Mouse (Mus musculus) embryonic facial prominence, embryonic 10.5 days (tissue): ENCODE measurements at regions not wholly inside any gene's neighbourhood (a gene's known extent, or its start where the extent isn't known, plus 50 kb on each side); places are given as distances from the start of the nearest gene placed in this dataset.

Experiments
- DNase-seq: peaks from one replicate; pipeline ENCODE4 v3.0.0-alpha.2; 2017; ENCODE audit warnings: low spot score
- H3K27ac ChIP-seq: fragments of 300-500 bp; sonication (generic); replicated peaks from 2 replicates; pipeline ENCODE4 v1.5.1; 2016; ENCODE audit warnings: mild to moderate bottlenecking
- H3K27me3 ChIP-seq: fragments of 300-500 bp; sonication (generic); replicated peaks from 2 replicates; pipeline ENCODE4 v1.6.1; 2016; ENCODE audit warnings: low read depth, mild to moderate bottlenecking; ENCODE audit not compliant: poor library complexity, severe bottlenecking
- H3K36me3 ChIP-seq: fragments of 300-500 bp; sonication (generic); replicated peaks from 2 replicates; pipeline ENCODE4 v1.6.1; 2016; ENCODE audit warnings: mild to moderate bottlenecking, moderate library complexity
- H3K4me1 ChIP-seq: fragments of 300-500 bp; sonication (generic); 2 replicates; pipeline ENCODE4 v1.6.1; 2016
- H3K4me3 ChIP-seq: fragments of 300-500 bp; sonication (generic); 2 replicates; pipeline ENCODE4 v1.5.1; 2016; ENCODE audit warnings: mild to moderate bottlenecking, moderate library complexity
- H3K9me3 ChIP-seq: fragments of 300-500 bp; sonication (generic); 2 replicates; pipeline ENCODE4 v1.6.1; 2016; ENCODE audit warnings: mild to moderate bottlenecking
- WGBS: fragments of 180-500 bp; shearing (Covaris S2); methylation state at CpG from one replicate; pipeline ENCODE4 v1.1.7; 2016; 5-methylcytosine and 5-hydroxymethylcytosine counted together

- Histone ChIP-seq H3K27ac (no peak overlapping the region), H3K4me3 (no peak overlapping the region), H3K27me3 (no peaks in the 10 kb centered on the region; the same call in 1 of the 2 replicates), H3K4me1 (no peaks in the 10 kb centered on the region), H3K36me3 (no peaks in the 10 kb centered on the region), H3K9me3 (no peaks in the 10 kb centered on the region)
- 61% methylated on average over 6 of the region's 6 CpGs for WGBS
- no peak for DNase-seq
Measured at GRCm38 (mm10) chr16:92915651-92916050, 89.7 kb upstream of the Runx1 start.

- WGBS = 93% methylated on average over 4 of the region's 4 CpGs
- H3K9me3 ChIP-seq = no peaks in the 10 kb centered on the region
- H3K27ac ChIP-seq = no peak overlapping the region
- no peaks in the 10 kb centered on the region for H3K27me3 ChIP-seq
- no peak for DNase-seq
- no peaks in the 10 kb centered on the region for H3K36me3 ChIP-seq
- peaks cover 3% of the 10 kb centered on the region; the same call in 1 of the 2 replicates for H3K4me1 ChIP-seq
- H3K4me3 ChIP-seq = no peak overlapping the region
Measured at GRCm38 (mm10) chr16:92906873-92907272, 80.9 kb upstream of the Runx1 start.

- H3K27ac ChIP-seq = no peak overlapping the region
- H3K4me3 ChIP-seq = no peak overlapping the region
- no peak for DNase-seq
- 94% methylated on average over 6 of the region's 6 CpGs for WGBS
- H3K4me1 ChIP-seq = peaks cover 3% of the 10 kb centered on the region; the same call in 1 of the 2 replicates
- no peaks in the 10 kb centered on the region for H3K36me3 ChIP-seq
- no peaks in the 10 kb centered on the region for H3K27me3 ChIP-seq
- H3K9me3 ChIP-seq = no peaks in the 10 kb centered on the region
Measured at GRCm38 (mm10) chr16:92905626-92906025, 79.7 kb upstream of the Runx1 start.

- no peak for DNase-seq
- no peak overlapping the region for H3K27ac ChIP-seq
- peaks cover 3% of the 10 kb centered on the region; the same call in 1 of the 2 replicates for H3K4me1 ChIP-seq
- 77% methylated on average over 9 of the region's 9 CpGs for WGBS
- H3K27me3 ChIP-seq = no peaks in the 10 kb centered on the region
- H3K4me3 ChIP-seq = no peak overlapping the region
- no peaks in the 10 kb centered on the region for H3K9me3 ChIP-seq
- H3K36me3 ChIP-seq = no peaks in the 10 kb centered on the region
Measured at GRCm38 (mm10) chr16:92903892-92904473, 78.0 kb upstream of the Runx1 start.

- Histone ChIP-seq H3K9me3 (no peaks in the 10 kb centered on the region), H3K4me3 (no peak overlapping the region), H3K27me3 (no peaks in the 10 kb centered on the region), H3K36me3 (no peaks in the 10 kb centered on the region), H3K27ac (no peak overlapping the region), H3K4me1 (peaks cover 3% of the 10 kb centered on the region; the same call in 1 of the 2 replicates)
- WGBS = 91% methylated on average over 7 of the region's 7 CpGs
- no peak for DNase-seq
Measured at GRCm38 (mm10) chr16:92903486-92903885, 77.5 kb upstream of the Runx1 start.

- H3K9me3 ChIP-seq = no peaks in the 10 kb centered on the region
- H3K27me3 ChIP-seq = no peaks in the 10 kb centered on the region
- no peaks in the 10 kb centered on the region for H3K36me3 ChIP-seq
- WGBS = 70% methylated on average over 1 of the region's 1 CpGs
- no peak for DNase-seq
- no peak overlapping the region for H3K27ac ChIP-seq
- H3K4me1 ChIP-seq = peaks cover 3% of the 10 kb centered on the region; the same call in 1 of the 2 replicates
- no peak overlapping the region for H3K4me3 ChIP-seq
Measured at GRCm38 (mm10) chr16:92899704-92900103, 73.8 kb upstream of the Runx1 start.

- Histone ChIP-seq H3K27ac (no peak overlapping the region), H3K27me3 (no peaks in the 10 kb centered on the region; the same call in 1 of the 2 replicates), H3K36me3 (no peaks in the 10 kb centered on the region), H3K4me1 (0 out of 2 replicates have a peak, but pooled peaks cover 4% of the 10 kb centered on the region), H3K4me3 (no peak overlapping the region), H3K9me3 (no peaks in the 10 kb centered on the region)
- DNase-seq = no peak
- WGBS = 60% methylated on average over 2 of the region's 2 CpGs
Measured at GRCm38 (mm10) chr16:92891741-92892140, 65.8 kb upstream of the Runx1 start.

- no peak overlapping the region for H3K27ac ChIP-seq
- WGBS = 84% methylated on average over 3 of the region's 3 CpGs
- 0 out of 2 replicates have a peak, but pooled peaks cover 4% of the 10 kb centered on the region for H3K4me1 ChIP-seq
- H3K9me3 ChIP-seq = no peaks in the 10 kb centered on the region
- H3K27me3 ChIP-seq = no peaks in the 10 kb centered on the region; the same call in 1 of the 2 replicates
- no peaks in the 10 kb centered on the region for H3K36me3 ChIP-seq
- H3K4me3 ChIP-seq = no peak overlapping the region
- no peak for DNase-seq
Measured at GRCm38 (mm10) chr16:92890713-92891112, 64.8 kb upstream of the Runx1 start.

GRCm38 (mm10) chr16:92889537-92889936 lies 63.6 kb upstream of the Runx1 start:
- WGBS = 94% methylated on average over 10 of the region's 10 CpGs
- no peaks in the 10 kb centered on the region for H3K36me3 ChIP-seq

GRCm38 (mm10) chr16:92886226-92886625 lies 60.3 kb upstream of the Runx1 start:
- Histone ChIP-seq H3K9me3 (no peaks in the 10 kb centered on the region), H3K27ac (no peak overlapping the region), H3K27me3 (peaks cover 3% of the 10 kb centered on the region; the same call in 1 of the 2 replicates), H3K36me3 (no peaks in the 10 kb centered on the region), H3K4me3 (no peak overlapping the region), H3K4me1 (peaks cover 17% of the 10 kb centered on the region)
- WGBS = 95% methylated on average over 3 of the region's 3 CpGs
- no peak for DNase-seq

More at GRCm38 (mm10) chr16:92889537-92889936, 63.6 kb upstream of the Runx1 start:
- Histone ChIP-seq H3K4me1 (peaks cover 8% of the 10 kb centered on the region), H3K4me3 (no peak overlapping the region), H3K27ac (no peak overlapping the region), H3K27me3 (no peaks in the 10 kb centered on the region; the same call in 1 of the 2 replicates), H3K9me3 (no peaks in the 10 kb centered on the region)
- DNase-seq = no peak

- WGBS = 40% methylated on average over 12 of the region's 12 CpGs
- 0 out of 2 replicates have a peak, but pooled peaks cover 12% of the 10 kb centered on the region for H3K27me3 ChIP-seq
- peak; percentile 81 for DNase-seq
- H3K4me1 ChIP-seq = peaks cover 17% of the 10 kb centered on the region
- peak overlapping the region; percentile 55; the same call in 1 of the 2 replicates for H3K27ac ChIP-seq
- no peaks in the 10 kb centered on the region for H3K9me3 ChIP-seq
- peak overlapping the region; percentile 16; the same call in 1 of the 2 replicates for H3K4me3 ChIP-seq
- H3K36me3 ChIP-seq = no peaks in the 10 kb centered on the region
Measured at GRCm38 (mm10) chr16:92883821-92884272, 57.9 kb upstream of the Runx1 start.

GRCm38 (mm10) chr16:92880356-92881043 lies 54.6 kb upstream of the Runx1 start:
- Histone ChIP-seq H3K27ac (no peak overlapping the region), H3K4me3 (no peak overlapping the region), H3K27me3 (0 out of 2 replicates have a peak, but pooled peaks cover 12% of the 10 kb centered on the region), H3K36me3 (no peaks in the 10 kb centered on the region), H3K9me3 (no peaks in the 10 kb centered on the region), H3K4me1 (peaks cover 17% of the 10 kb centered on the region)
- no peak for DNase-seq
- 91% methylated on average over 3 of the region's 3 CpGs for WGBS

- no peak overlapping the region for H3K27ac ChIP-seq
- no peak overlapping the region for H3K4me3 ChIP-seq
- H3K4me1 ChIP-seq = no peaks in the 10 kb centered on the region
- 0 out of 2 replicates have a peak, but pooled peaks cover 12% of the 10 kb centered on the region for H3K27me3 ChIP-seq
- WGBS = 87% methylated on average over 10 of the region's 10 CpGs
- DNase-seq = no peak
- no peaks in the 10 kb centered on the region for H3K36me3 ChIP-seq
- no peaks in the 10 kb centered on the region for H3K9me3 ChIP-seq
Measured at GRCm38 (mm10) chr16:92878081-92878480, 52.1 kb upstream of the Runx1 start.
